Mouse (Mus musculus) ES-Bruce4 (cell line): ENCODE measurements around the gene Yrdc.

Experiments
- CTCF ChIP-seq: IDR thresholded peaks from one replicate; pipeline ENCODE4 v1.8.1; 2011; ENCODE audit warnings: low read depth, low read length
- POLR2A ChIP-seq: IDR thresholded peaks from one replicate; pipeline ENCODE4 v1.8.1; 2011; ENCODE audit warnings: low read length; ENCODE audit not compliant: insufficient read depth

GRCm38 (mm10) chr4:124847573-124847972 lies 2.9 kb upstream of the Yrdc start:
- peak; percentile 88 for TF ChIP-seq CTCF
- no peak for TF ChIP-seq POLR2A
